16 mouse cellular contexts compared by ENCODE assay signal in the genomic region with DNA sequence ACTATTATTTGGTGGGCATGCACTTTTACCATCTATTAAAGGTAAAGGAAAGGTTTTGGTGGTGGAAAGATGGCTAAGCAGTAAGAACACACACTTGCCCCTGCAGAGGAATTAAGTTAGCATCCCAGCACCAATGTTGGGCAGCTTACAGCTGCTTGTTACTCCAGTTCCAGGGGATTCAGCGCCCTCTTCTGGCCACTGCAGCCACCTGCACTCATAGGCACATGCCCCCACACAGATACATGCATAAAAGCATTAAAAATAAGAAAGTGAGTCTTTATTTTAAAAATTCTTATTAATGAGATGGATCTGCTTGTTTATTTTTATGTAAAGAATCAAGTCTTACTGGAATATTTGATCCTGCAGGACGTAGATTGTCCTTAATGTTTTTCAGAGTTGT.
DNase-seq lines count a peak whose midpoint lies in the region; TF ChIP-seq lines count a peak whose summit lies in the region.
"Had no signal": no experiment of that assay in that cellular context is flagged by ENCODE, and none has a peak within 500 bp of the region (broad histone marks: within the 10 kb centered on the region; RNA-seq: fewer than 3 reads in every experiment).

No protein-coding gene starts in this region.

- intact Hi-C loops in left cerebral cortex, adult 2 months (cut with DNase I): no loop called here
- intact Hi-C loops in left cerebral cortex, postnatal 4 days (cut with DNase I): no loop called here

- no peak overlapping the region for H3K27ac ChIP-seq in left cerebral cortex, adult 2 months
- H3K27ac ChIP-seq: embryonic facial prominence, embryonic 13.5 days; liver, embryonic 15.5 days; macrophage; neural tube, embryonic 13.5 days had no signal

- TF ChIP-seq CTCF in left cerebral cortex, adult 2 months (IDR thresholded peaks at IDR 0.05): peak; percentile 34

- no peak overlapping the region for H3K4me3 ChIP-seq in left cerebral cortex, adult 2 months
- H3K4me3 ChIP-seq: embryonic facial prominence, embryonic 13.5 days; liver, embryonic 15.5 days; neural tube, embryonic 13.5 days had no signal

- DNase-seq in cerebellum, postnatal 10 days: peak; percentile 24 to 26
- DNase-seq in cerebellum, postnatal 4 days (ENCODE audit: low spot score in 2 of 2): no peak
- no peak for DNase-seq in left cerebral cortex, adult 2 months (ENCODE audit: extremely low spot score in 1 of 2, low spot score in 2 of 2)
- no peak for DNase-seq in left cerebral cortex, postnatal 4 days
- peak; percentile 11 for DNase-seq in thymus, postnatal 4 days
- no peak for DNase-seq in thymus, postnatal 10 days (ENCODE audit: low spot score in 2 of 2)
- DNase-seq in MN1 (ENCODE audit: low spot score): no peak
- no peak for DNase-seq in urinary bladder, postnatal 36 days (ENCODE audit: low spot score in 2 of 2)
- DNase-seq: cerebellum, adult 18-20 months; gastrocnemius, postnatal 25 days; right cerebral cortex, postnatal 4 days; thymus, postnatal 36 days had no signal

Comparison
In these comparisons a context has a peak if more than half of its experiments do, and no peak if none do; other contexts are left out.
1. DNase-seq: peak in cerebellum, postnatal 10 days (2 of 2) and thymus, postnatal 4 days (single experiment); none in cerebellum, postnatal 4 days (0 of 2), left cerebral cortex, adult 2 months (0 of 2), left cerebral cortex, postnatal 4 days (single experiment), thymus, postnatal 10 days (0 of 2), MN1 (single experiment) and urinary bladder, postnatal 36 days (0 of 2).